Mouse (Mus musculus) megakaryocyte progenitor cell, adult 5-6 weeks (primary cell): Measurements from ENCODE around the gene Myl6. TPM values are rescaled to one million over a fixed set of nuclear protein-coding genes. Genes with fewer than 3 reads are reported as not detected.
A peak's percentile ranks its signal among the peaks of the same experiment; 100 is the strongest.

Experiments used
- ATAC-seq: replicated peaks from 2 replicates; pipeline ENCODE4 v1.8.0; 2016; ENCODE audit warnings: mild to moderate bottlenecking, moderate TSS enrichment, inconsistent platforms; ENCODE audit not compliant: poor library complexity
- total RNA-seq, 2 experiments: library from RNA; stranded (forward) in 1 of 2; stranded (reverse) in 1 of 2; fragments of 157-497, 149-512 nt in 1 of 2; fragments of 200-1000 nt in 1 of 2; gene quantifications; 2 replicates each; pipeline versions ENCODE4 v1.2.3 to v1.2.4; 2015 to 2017

The Myl6 gene
- total RNA-seq (2015) (760 and 847 TPM in 2 replicates), total RNA-seq (2017) (1,168 and 1,230 TPM in 2 replicates)

GRCm38 (mm10) chr10:128493695-128494666 is at the start of gene Myl6:
Gene Myl6, minus strand, starts transcription at chr10:128494145.
- ATAC-seq = peak; percentile 65

GRCm38 (mm10) chr10:128543100-128543499 is 49.2 kb upstream of the Myl6 start:
- ATAC-seq = no peak

GRCm38 (mm10) chr10:128538340-128538870 is 44.5 kb upstream of the Myl6 start:
- ATAC-seq = no peak

- ATAC-seq = peak; percentile 97
Observed at GRCm38 (mm10) chr10:128536266-128536940, 42.5 kb upstream of the Myl6 start.

GRCm38 (mm10) chr10:128535624-128536265 is 41.8 kb upstream of the Myl6 start:
- ATAC-seq = peak; percentile 55

- ATAC-seq = no peak
Observed at GRCm38 (mm10) chr10:128535206-128535605, 41.3 kb upstream of the Myl6 start.

- peak; percentile 10 for ATAC-seq
Observed at GRCm38 (mm10) chr10:128526366-128527356, 32.7 kb upstream of the Myl6 start.

GRCm38 (mm10) chr10:128525671-128526308 is 31.8 kb upstream of the Myl6 start, which contains the start of gene Esyt1:
Gene Esyt1, minus strand, starts transcription at chr10:128525871.
- peak; percentile 83 for ATAC-seq

GRCm38 (mm10) chr10:128524732-128525662 is 31.1 kb upstream of the Myl6 start:
- ATAC-seq = peak; percentile 24

GRCm38 (mm10) chr10:128524111-128524731 is 30.3 kb upstream of the Myl6 start:
- ATAC-seq = no peak

- ATAC-seq = no peak
Observed at GRCm38 (mm10) chr10:128522351-128522750, 28.4 kb upstream of the Myl6 start.

- no peak for ATAC-seq
Observed at GRCm38 (mm10) chr10:128520591-128520990, 26.6 kb upstream of the Myl6 start.

- ATAC-seq = peak; percentile 70
Observed at GRCm38 (mm10) chr10:128518833-128519232, 24.9 kb upstream of the Myl6 start.

- peak; percentile 86 for ATAC-seq
Observed at GRCm38 (mm10) chr10:128516677-128517076, 22.7 kb upstream of the Myl6 start.

- ATAC-seq = no peak
Observed at GRCm38 (mm10) chr10:128516029-128516428, 22.1 kb upstream of the Myl6 start.

- no peak for ATAC-seq
Observed at GRCm38 (mm10) chr10:128515044-128515443, 21.1 kb upstream of the Myl6 start.

GRCm38 (mm10) chr10:128511761-128512160 is 17.8 kb upstream of the Myl6 start:
- ATAC-seq = no peak

- ATAC-seq = peak; percentile 39; the same call in 1 of the 2 replicates
Observed at GRCm38 (mm10) chr10:128511189-128511588, 17.2 kb upstream of the Myl6 start.
